Mouse (Mus musculus) heart, embryonic 16.5 days (tissue): ENCODE data around the gene Igfbp7. TPM values are rescaled to one million over a fixed set of nuclear protein-coding genes. Genes with fewer than 3 reads are reported as not detected.

Experiments
- ATAC-seq: fragments of 200-750 bp; cut with Nextera tagmentation; replicated peaks from 2 replicates; pipeline ENCODE4 v1.8.0; 2017; ENCODE audit warnings: moderate number of reproducible peaks; ENCODE audit not compliant: insufficient read depth, low FRiP score; ENCODE audit errors: extremely low read depth
- H3K27ac ChIP-seq: fragments of 300-500 bp; sonication (generic); 2 replicates; pipeline ENCODE4 v1.5.1; 2014; ENCODE audit warnings: mild to moderate bottlenecking, low read length, control low read depth, moderate library complexity
- H3K27me3 ChIP-seq: fragments of 300-500 bp; sonication (generic); 2 replicates; pipeline ENCODE4 v1.6.1; 2014; ENCODE audit warnings: low read length, mixed read lengths; ENCODE audit not compliant: control insufficient read depth, insufficient read depth
- H3K36me3 ChIP-seq: fragments of 300-500 bp; sonication (generic); 2 replicates; pipeline ENCODE4 v1.6.1; 2014; ENCODE audit not compliant: control insufficient read depth, insufficient read depth
- H3K4me1 ChIP-seq: fragments of 300-500 bp; sonication (generic); 2 replicates; pipeline ENCODE4 v1.6.1; 2014; ENCODE audit warnings: low read length, mixed read lengths; ENCODE audit not compliant: control insufficient read depth, insufficient read depth
- H3K4me2 ChIP-seq: fragments of 300-500 bp; sonication (generic); 2 replicates; pipeline ENCODE4 v1.6.1; 2014; ENCODE audit warnings: low read depth, mild to moderate bottlenecking, control low read depth, low read length
- H3K4me3 ChIP-seq: fragments of 300-500 bp; sonication (generic); 2 replicates; pipeline ENCODE4 v1.5.1; 2014; ENCODE audit warnings: mild to moderate bottlenecking, control low read depth, low read length
- H3K9ac ChIP-seq: fragments of 300-500 bp; sonication (generic); 2 replicates; pipeline ENCODE4 v1.6.1; 2014; ENCODE audit warnings: low read length, control low read depth
- H3K9me3 ChIP-seq: fragments of 300-500 bp; sonication (generic); replicated peaks from 2 replicates; pipeline ENCODE4 v1.6.1; 2016; ENCODE audit warnings: low read length; ENCODE audit not compliant: control insufficient read depth
- WGBS: fragments of 180-500 bp; shearing (Covaris S2); extraction: QIAGEN DNeasy Blood & Tissue Kit; methylation state at CpG from one replicate; pipeline ENCODE4 v1.1.7; 2014; 5-methylcytosine and 5-hydroxymethylcytosine counted together
- polyA plus RNA-seq: library from polyadenylated mRNA; unstranded; fragments of >200 nt; fragmentation: Nextera tagmentation; extraction: Ambion mirVana; gene quantifications from 2 replicates; pipeline ENCODE4 v1.2.1, GENCODE M21; 2015

Igfbp7 gene
- polyA plus RNA-seq, 1 experiment from 2014 or later: 68.4 TPM

- H3K27ac ChIP-seq: no peak overlapping the region
- no peaks in the 10 kb centered on the region for H3K9me3 ChIP-seq
- no peaks in the 10 kb centered on the region for H3K27me3 ChIP-seq
- no peak overlapping the region for H3K4me2 ChIP-seq
- no peak overlapping the region for H3K9ac ChIP-seq
- no peak for ATAC-seq
- H3K4me1 ChIP-seq: peaks cover 10% of the 10 kb centered on the region
- 81% methylated on average over 3 of the region's 3 CpGs for WGBS
- H3K36me3 ChIP-seq: no peaks in the 10 kb centered on the region
- H3K4me3 ChIP-seq: no peak overlapping the region
Measured at GRCm38 (mm10) chr5:77378027-77378426, 29.8 kb downstream of the Igfbp7 start.

GRCm38 (mm10) chr5:77375546-77375945, 32.3 kb downstream of the Igfbp7 start:
- no peaks in the 10 kb centered on the region for H3K27me3 ChIP-seq
- H3K36me3 ChIP-seq: no peaks in the 10 kb centered on the region
- H3K9ac ChIP-seq: no peak overlapping the region
- H3K4me3 ChIP-seq: no peak overlapping the region
- H3K27ac ChIP-seq: no peak overlapping the region
- WGBS: 66% methylated on average over 4 of the region's 4 CpGs
- no peaks in the 10 kb centered on the region for H3K9me3 ChIP-seq
- H3K4me2 ChIP-seq: no peak overlapping the region
- H3K4me1 ChIP-seq: peaks cover 10% of the 10 kb centered on the region
- ATAC-seq: no peak

DNA sequence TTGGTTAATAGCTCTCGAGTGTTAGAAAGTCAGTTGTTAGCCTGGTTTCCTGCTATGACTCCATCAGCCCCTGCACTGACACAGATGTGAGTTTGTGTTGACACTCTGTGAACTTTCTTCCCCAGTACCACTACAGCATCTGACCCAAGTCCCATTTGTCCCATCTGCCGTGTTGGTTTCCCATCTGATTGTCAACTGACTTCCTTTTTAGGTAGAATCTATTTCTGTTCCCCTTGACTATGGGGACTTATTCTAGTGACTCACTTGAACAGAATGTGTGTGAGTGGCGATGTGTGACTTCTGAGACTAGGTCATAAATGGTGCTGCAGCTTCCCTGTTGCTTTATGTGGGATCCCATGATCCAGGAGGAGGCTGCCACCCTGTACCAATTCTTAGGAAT, 32.9 kb downstream of the Igfbp7 start:
- H3K27ac ChIP-seq: no peak overlapping the region; the same call in 1 of the 2 replicates

DNA sequence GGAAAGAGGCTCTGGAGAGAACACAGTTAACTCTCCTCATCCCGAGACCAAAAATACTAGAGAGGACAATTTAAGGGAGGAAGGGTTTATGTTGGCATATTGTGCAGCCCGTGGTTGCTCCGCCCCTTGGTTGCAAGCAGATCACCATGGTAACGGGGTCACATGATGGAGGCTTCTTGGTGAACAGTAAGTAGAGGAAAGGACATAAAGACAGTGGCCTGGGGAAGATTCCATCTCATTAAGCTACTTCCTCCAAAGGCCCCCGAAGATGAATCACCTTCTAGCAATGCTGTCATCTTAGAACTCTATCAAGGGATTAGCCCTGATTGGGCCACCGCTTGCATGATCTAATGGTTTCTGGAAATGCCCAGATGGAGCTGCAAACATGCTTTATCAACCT, 35.1 kb downstream of the Igfbp7 start:
- H3K4me3 ChIP-seq: no peak overlapping the region
- 58% methylated on average over 6 of the region's 6 CpGs for WGBS
- peaks cover 10% of the 10 kb centered on the region for H3K4me1 ChIP-seq
- H3K9me3 ChIP-seq: no peaks in the 10 kb centered on the region
- no peaks in the 10 kb centered on the region for H3K27me3 ChIP-seq
- H3K4me2 ChIP-seq: no peak overlapping the region
- H3K27ac ChIP-seq: peak overlapping the region; percentile 43; the same call in 1 of the 2 replicates
- ATAC-seq: peak; percentile 66
- no peak overlapping the region for H3K9ac ChIP-seq
- H3K36me3 ChIP-seq: no peaks in the 10 kb centered on the region

More for the DNA sequence above, 32.9 kb downstream of the Igfbp7 start:
- H3K9me3 ChIP-seq: no peaks in the 10 kb centered on the region
- H3K4me2 ChIP-seq: no peak overlapping the region
- no peaks in the 10 kb centered on the region for H3K27me3 ChIP-seq
- H3K4me1 ChIP-seq: peaks cover 10% of the 10 kb centered on the region
- H3K36me3 ChIP-seq: no peaks in the 10 kb centered on the region
- no peak overlapping the region for H3K9ac ChIP-seq
- WGBS: 23% methylated on average over 3 of the region's 3 CpGs
- no peak for ATAC-seq
- no peak overlapping the region for H3K4me3 ChIP-seq

GRCm38 (mm10) chr5:77372242-77372641, 35.6 kb downstream of the Igfbp7 start:
- Histone ChIP-seq H3K9me3 (no peaks in the 10 kb centered on the region), H3K4me1 (peaks cover 10% of the 10 kb centered on the region), H3K4me3 (no peak overlapping the region), H3K9ac (no peak overlapping the region), H3K27me3 (no peaks in the 10 kb centered on the region), H3K27ac (peak overlapping the region; percentile 43), H3K36me3 (no peaks in the 10 kb centered on the region), H3K4me2 (no peak overlapping the region)
- 54% methylated on average over 7 of the region's 7 CpGs for WGBS
- 0 out of 2 replicates have a peak, but pooled peaks have one; percentile 37 for ATAC-seq

GRCm38 (mm10) chr5:77370378-77370892, 37.4 kb downstream of the Igfbp7 start:
- Histone ChIP-seq H3K27me3 (no peaks in the 10 kb centered on the region), H3K36me3 (no peaks in the 10 kb centered on the region), H3K9me3 (no peaks in the 10 kb centered on the region), H3K4me1 (peaks cover 10% of the 10 kb centered on the region), H3K4me2 (no peak overlapping the region), H3K4me3 (no peak overlapping the region), H3K9ac (no peak overlapping the region), H3K27ac (no peak overlapping the region)
- no peak for ATAC-seq
- 81% methylated on average over 5 of the region's 5 CpGs for WGBS

- H3K9ac ChIP-seq: no peak overlapping the region
- no peaks in the 10 kb centered on the region for H3K9me3 ChIP-seq
- no peak overlapping the region for H3K4me3 ChIP-seq
- H3K36me3 ChIP-seq: no peaks in the 10 kb centered on the region
- WGBS: 72% methylated on average over 5 of the region's 5 CpGs
- no peak overlapping the region for H3K4me2 ChIP-seq
- no peak for ATAC-seq
- H3K27me3 ChIP-seq: no peaks in the 10 kb centered on the region
- no peak overlapping the region for H3K27ac ChIP-seq
- H3K4me1 ChIP-seq: peaks cover 6% of the 10 kb centered on the region
Measured at GRCm38 (mm10) chr5:77369394-77369793, 38.4 kb downstream of the Igfbp7 start.

DNA sequence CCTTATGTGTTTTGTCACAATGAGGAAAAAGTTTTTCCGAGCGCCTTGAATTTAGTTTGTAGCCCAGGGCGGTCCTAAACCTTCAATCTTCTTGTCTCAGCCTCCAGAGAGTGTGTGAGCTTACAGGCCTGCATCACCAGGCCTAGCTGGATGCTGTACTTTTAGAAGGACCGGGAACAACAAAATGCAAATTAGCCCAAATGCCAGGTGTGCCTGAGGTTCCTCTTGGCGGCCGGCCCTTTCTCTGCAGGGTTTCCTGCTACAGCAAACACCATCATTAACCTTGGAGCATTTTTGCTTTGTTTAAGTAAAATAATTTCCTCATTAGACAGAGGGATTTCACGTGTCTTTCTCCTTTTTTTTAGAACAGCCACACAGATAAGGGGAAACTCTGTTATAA, 39.6 kb downstream of the Igfbp7 start:
- Histone ChIP-seq H3K4me3 (no peak overlapping the region), H3K9me3 (no peaks in the 10 kb centered on the region), H3K9ac (no peak overlapping the region), H3K4me1 (peaks cover 4% of the 10 kb centered on the region), H3K4me2 (no peak overlapping the region), H3K36me3 (no peaks in the 10 kb centered on the region), H3K27ac (0 out of 2 replicates have a peak overlapping the region, but pooled peaks have one; percentile 1), H3K27me3 (no peaks in the 10 kb centered on the region)
- no peak for ATAC-seq
- WGBS: 56% methylated on average over 7 of the region's 7 CpGs

DNA sequence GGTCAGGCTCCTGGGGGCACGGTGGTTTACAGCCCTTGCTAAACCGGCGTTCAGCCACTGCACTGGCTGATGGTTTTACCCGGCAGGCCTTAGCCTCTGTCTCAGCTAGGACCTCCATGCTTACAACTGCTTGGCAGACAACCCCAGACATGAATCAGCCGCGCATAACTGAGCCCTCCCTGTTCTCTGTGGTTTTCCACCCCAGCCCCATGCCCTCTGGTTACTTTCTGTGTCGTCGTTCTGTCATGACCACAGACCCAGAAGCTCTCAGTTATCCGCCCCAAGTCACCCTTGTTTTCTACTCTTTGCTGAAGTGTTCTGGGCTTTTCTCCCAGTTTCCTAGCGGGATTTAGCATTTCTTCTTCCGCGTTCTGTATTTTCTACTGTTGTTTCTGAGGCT, 40.2 kb downstream of the Igfbp7 start:
- Histone ChIP-seq H3K4me2 (no peak overlapping the region), H3K36me3 (no peaks in the 10 kb centered on the region), H3K27me3 (no peaks in the 10 kb centered on the region), H3K27ac (peak overlapping the region; percentile 43; the same call in 1 of the 2 replicates), H3K4me3 (no peak overlapping the region), H3K9ac (no peak overlapping the region), H3K9me3 (no peaks in the 10 kb centered on the region), H3K4me1 (peaks cover 4% of the 10 kb centered on the region)
- ATAC-seq: 0 out of 2 replicates have a peak, but pooled peaks have one; percentile 17
- WGBS: 51% methylated on average over 12 of the region's 12 CpGs
